Mouse (Mus musculus) gastrocnemius, adult 2 months (tissue): ENCODE data around the gene Rsu1. TPM values are rescaled to one million over a fixed set of nuclear protein-coding genes. Genes with fewer than 3 reads are reported as not detected.

Experiments
- DNase-seq: peaks from one replicate; pipeline ENCODE4 v3.0.0; 2022
- H3K27ac ChIP-seq: fragments of 200-600 bp; 2 replicates; pipeline ENCODE4 v1.8.1; 2022; ENCODE audit warnings: mild to moderate bottlenecking
- H3K4me3 ChIP-seq: fragments of 200-600 bp; 2 replicates; pipeline ENCODE4 v1.8.1; 2022; ENCODE audit warnings: mild to moderate bottlenecking, moderate library complexity
- CTCF ChIP-seq: fragments of 200-600 bp; IDR thresholded peaks from 2 replicates; pipeline ENCODE4 v1.8.1; 2022; ENCODE audit warnings: antibody characterized with exemption, mild to moderate bottlenecking, moderate library complexity
- intact Hi-C: fragments of 180-260 bp; cut with DNase I; formaldehyde crosslinking; loops from one replicate; pipeline ENCODE4 v1.15.1; 2025
- total RNA-seq, 2 experiments: library from RNA; stranded (reverse); gene quantifications; 2 replicates each; pipeline ENCODE4 v1.2.3; 2021

Gene Rsu1
- total RNA-seq, 2 experiments from 2014 or later, result 29.4 to 35.2 TPM

GRCm38 (mm10) chr2:13175536-13176303 lies 95.5 kb downstream of the Rsu1 start:
- Histone ChIP-seq H3K4me3 (peak overlapping the region; percentile 52), H3K27ac (no peak overlapping the region)
- TF ChIP-seq CTCF, result no peak
- intact Hi-C loops, result no loop called here
- DNase-seq, result no peak

GRCm38 (mm10) chr2:13174461-13174860 lies 96.8 kb downstream of the Rsu1 start:
- no peak for TF ChIP-seq CTCF
- DNase-seq, result no peak
- intact Hi-C loops, result no loop called here
- H3K27ac ChIP-seq, result no peak overlapping the region
- H3K4me3 ChIP-seq, result no peak overlapping the region

DNA sequence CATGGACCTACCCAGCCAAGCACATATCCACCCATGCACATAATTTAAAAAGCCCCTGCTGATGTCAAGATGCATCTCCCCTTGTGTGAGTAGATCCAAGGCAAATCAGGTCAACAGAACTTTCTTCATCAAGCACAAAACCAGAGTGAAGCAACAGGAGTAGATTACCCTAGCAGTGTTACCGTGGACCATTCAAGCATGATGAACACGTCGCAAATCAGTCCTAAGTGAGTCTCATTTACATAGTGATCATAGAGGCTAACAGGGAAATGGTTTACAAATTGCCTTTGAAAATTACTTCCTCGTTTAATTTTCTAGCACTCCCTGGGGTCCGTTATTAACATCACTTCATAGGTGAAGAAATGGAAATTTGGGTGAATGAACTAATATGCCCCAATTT lies 100.6 kb downstream of the Rsu1 start:
- intact Hi-C loops, result no loop called here
- DNase-seq, result no peak
- no peak overlapping the region for H3K4me3 ChIP-seq
- TF ChIP-seq CTCF, result no peak
- no peak overlapping the region for H3K27ac ChIP-seq

GRCm38 (mm10) chr2:13169962-13170361 lies 101.3 kb downstream of the Rsu1 start:
- no peak for DNase-seq
- TF ChIP-seq CTCF, result no peak
- H3K4me3 ChIP-seq, result no peak overlapping the region
- H3K27ac ChIP-seq, result no peak overlapping the region
- intact Hi-C loops, result no loop called here

- no peak for TF ChIP-seq CTCF
Observed at GRCm38 (mm10) chr2:13169158-13169890, 101.9 kb downstream of the Rsu1 start.

GRCm38 (mm10) chr2:13168743-13169142 lies 102.5 kb downstream of the Rsu1 start:
- Histone ChIP-seq H3K27ac (no peak overlapping the region), H3K4me3 (no peak overlapping the region)
- peak; percentile 46 for TF ChIP-seq CTCF
- intact Hi-C loops, result no loop called here
- peak; percentile 29 for DNase-seq

More at GRCm38 (mm10) chr2:13169158-13169890, 101.9 kb downstream of the Rsu1 start:
- Histone ChIP-seq H3K27ac (no peak overlapping the region), H3K4me3 (no peak overlapping the region)
- intact Hi-C loops, result no loop called here
- no peak for DNase-seq

GRCm38 (mm10) chr2:13161717-13162116 lies 109.5 kb downstream of the Rsu1 start:
- intact Hi-C loops, result no loop called here
- Histone ChIP-seq H3K27ac (no peak overlapping the region), H3K4me3 (no peak overlapping the region)
- no peak for DNase-seq
- TF ChIP-seq CTCF, result no peak

DNA sequence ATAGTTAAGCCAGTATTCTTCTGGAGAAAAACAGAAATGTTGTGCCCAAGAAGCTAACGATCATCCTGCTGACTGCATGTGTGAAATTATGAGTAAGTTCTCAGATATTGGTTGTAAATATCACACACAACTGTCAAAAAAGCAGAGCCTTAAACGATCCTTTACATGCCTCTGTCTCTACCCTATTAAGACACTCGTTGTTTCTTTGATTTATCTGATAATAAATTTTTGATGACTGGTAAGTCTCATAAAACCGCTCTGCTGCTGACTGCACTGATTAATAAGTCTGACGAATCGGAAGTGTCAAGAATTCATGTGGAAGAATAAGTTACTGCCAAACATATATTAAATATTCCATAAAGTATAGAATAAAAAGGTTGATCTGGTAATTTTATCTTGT lies 126.0 kb downstream of the Rsu1 start:
- intact Hi-C loops, result no loop called here
- no peak for TF ChIP-seq CTCF
- Histone ChIP-seq H3K4me3 (no peak overlapping the region), H3K27ac (no peak overlapping the region)
- DNase-seq, result no peak

GRCm38 (mm10) chr2:13134890-13135289 lies 136.3 kb downstream of the Rsu1 start:
- H3K4me3 ChIP-seq, result no peak overlapping the region
- TF ChIP-seq CTCF, result no peak
- no peak overlapping the region for H3K27ac ChIP-seq
- DNase-seq, result no peak
- intact Hi-C loops, result no loop called here

GRCm38 (mm10) chr2:13132841-13133240 lies 138.4 kb downstream of the Rsu1 start:
- no peak for TF ChIP-seq CTCF
- intact Hi-C loops, result no loop called here
- DNase-seq, result no peak
- Histone ChIP-seq H3K4me3 (no peak overlapping the region), H3K27ac (no peak overlapping the region)

DNA sequence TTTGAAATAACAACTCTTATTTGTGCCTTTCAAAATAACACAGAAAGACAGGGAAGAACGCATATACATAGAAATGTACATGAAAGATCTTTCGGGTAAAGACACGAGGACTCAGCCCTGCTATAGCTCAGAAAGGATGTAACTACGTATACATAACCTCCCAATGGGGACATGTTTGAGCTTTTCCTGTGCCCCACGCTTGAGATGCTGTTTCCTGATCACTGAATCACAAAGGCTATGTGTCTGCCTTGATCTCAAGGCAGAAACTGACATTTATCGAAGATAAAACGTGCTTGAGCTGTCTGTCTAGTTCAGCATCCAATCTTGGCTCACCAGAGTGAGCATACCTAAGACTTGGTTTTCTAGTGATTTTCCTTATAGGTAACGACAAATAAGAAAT lies 138.8 kb downstream of the Rsu1 start:
- DNase-seq, result no peak
- Histone ChIP-seq H3K27ac (no peak overlapping the region), H3K4me3 (no peak overlapping the region)
- intact Hi-C loops, result no loop called here
- TF ChIP-seq CTCF, result no peak

- DNase-seq, result no peak
- no peak overlapping the region for H3K27ac ChIP-seq
- no peak for TF ChIP-seq CTCF
- intact Hi-C loops, result no loop called here
- no peak overlapping the region for H3K4me3 ChIP-seq
Observed at GRCm38 (mm10) chr2:13129859-13130258, 141.4 kb downstream of the Rsu1 start.

- DNase-seq, result no peak
- Histone ChIP-seq H3K4me3 (no peak overlapping the region), H3K27ac (no peak overlapping the region)
- intact Hi-C loops, result no loop called here
- TF ChIP-seq CTCF, result no peak
Observed at GRCm38 (mm10) chr2:13129337-13129736, 141.9 kb downstream of the Rsu1 start.

DNA sequence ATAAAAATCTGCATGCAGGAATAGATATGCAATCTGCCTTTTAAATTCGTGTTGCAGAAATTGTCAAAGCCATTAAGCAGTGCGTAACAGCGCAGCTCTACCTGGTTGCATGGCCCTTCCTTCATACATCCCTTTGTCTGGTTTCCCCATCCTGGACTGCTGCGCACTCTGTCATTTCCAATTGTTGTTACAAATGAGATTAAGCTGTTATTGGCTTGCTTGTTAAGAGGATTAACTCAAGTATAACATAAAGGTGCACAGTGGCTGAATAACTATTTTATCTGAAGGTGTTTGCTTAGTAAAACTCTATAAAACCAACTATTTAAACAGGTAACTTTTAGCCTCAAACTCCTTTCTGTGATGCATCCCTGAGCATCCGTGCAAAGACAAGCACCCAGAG lies 150.8 kb downstream of the Rsu1 start:
- H3K27ac ChIP-seq, result no peak overlapping the region
- intact Hi-C loops, result no loop called here
- no peak for TF ChIP-seq CTCF

More for the DNA sequence above, 150.8 kb downstream of the Rsu1 start:
- H3K4me3 ChIP-seq, result no peak overlapping the region
- no peak for DNase-seq
